Mouse (Mus musculus) cerebellum, adult 8-10 months (tissue): ENCODE data around the gene Prdm16.

ENCODE experiments used
- DNase-seq: peaks from one replicate; pipeline ENCODE4 v3.0.0; 2022

Prdm16 gene

GRCm38 (mm10) chr4:154549961-154550393 lies 86.7 kb downstream of the Prdm16 start:
- no peak for DNase-seq

- DNase-seq, result no peak
These were observed 87.2 kb downstream of the Prdm16 start for GRCm38 (mm10) chr4:154549497-154549896.

- no peak for DNase-seq
These were observed 89.4 kb downstream of the Prdm16 start for GRCm38 (mm10) chr4:154547176-154547855.

- DNase-seq, result no peak
These were observed 91.4 kb downstream of the Prdm16 start for GRCm38 (mm10) chr4:154545296-154545695.

- DNase-seq, result no peak
These were observed 92.8 kb downstream of the Prdm16 start for GRCm38 (mm10) chr4:154543921-154544320.

GRCm38 (mm10) chr4:154543128-154543527 lies 93.5 kb downstream of the Prdm16 start:
- no peak for DNase-seq

- DNase-seq, result no peak
These were observed 94.1 kb downstream of the Prdm16 start for GRCm38 (mm10) chr4:154542568-154542967.

GRCm38 (mm10) chr4:154541632-154542276 lies 94.9 kb downstream of the Prdm16 start:
- no peak for DNase-seq

- no peak for DNase-seq
These were observed 96.0 kb downstream of the Prdm16 start for GRCm38 (mm10) chr4:154540671-154541070.

- no peak for DNase-seq
These were observed 97.0 kb downstream of the Prdm16 start for GRCm38 (mm10) chr4:154539703-154540102.

GRCm38 (mm10) chr4:154538727-154539126 lies 97.9 kb downstream of the Prdm16 start:
- DNase-seq, result no peak

GRCm38 (mm10) chr4:154536110-154536509 lies 100.6 kb downstream of the Prdm16 start:
- DNase-seq, result no peak

- DNase-seq, result no peak
These were observed 105.3 kb downstream of the Prdm16 start for GRCm38 (mm10) chr4:154531368-154531767.

- no peak for DNase-seq
These were observed 106.3 kb downstream of the Prdm16 start for GRCm38 (mm10) chr4:154530336-154530735.

- no peak for DNase-seq
These were observed 109.2 kb downstream of the Prdm16 start for GRCm38 (mm10) chr4:154527506-154527905.

GRCm38 (mm10) chr4:154526351-154526786 lies 110.3 kb downstream of the Prdm16 start:
- no peak for DNase-seq

- DNase-seq, result no peak
These were observed 112.8 kb downstream of the Prdm16 start for GRCm38 (mm10) chr4:154523898-154524297.

GRCm38 (mm10) chr4:154521881-154522676 lies 114.6 kb downstream of the Prdm16 start:
- DNase-seq, result no peak

GRCm38 (mm10) chr4:154519470-154520037 lies 117.1 kb downstream of the Prdm16 start:
- DNase-seq, result no peak

- DNase-seq, result no peak
These were observed 118.7 kb downstream of the Prdm16 start for GRCm38 (mm10) chr4:154517991-154518390.

GRCm38 (mm10) chr4:154516470-154516869 lies 120.2 kb downstream of the Prdm16 start:
- no peak for DNase-seq

GRCm38 (mm10) chr4:154513664-154514063 lies 123.0 kb downstream of the Prdm16 start:
- DNase-seq, result no peak

- no peak for DNase-seq
These were observed 124.1 kb downstream of the Prdm16 start for GRCm38 (mm10) chr4:154512518-154513090.
